Mouse (Mus musculus): ENCODE results near the gene Fam122c. TPM values are rescaled to one million over a fixed set of nuclear protein-coding genes. Genes with fewer than 3 reads are reported as not detected.

Fam122c gene
- polyA plus RNA-seq, 1 experiment from 2014 or later: not detected

- DNase-seq (ENCODE audit: low spot score): peak; percentile 44
- H3K9ac ChIP-seq (ENCODE audit: low read length): no peak overlapping the region
- H3K4me3 ChIP-seq (ENCODE audit: low read depth, low read length): no peak overlapping the region
- no peaks in the 10 kb centered on the region for H3K9me3 ChIP-seq (ENCODE audit: control insufficient read depth, low read length)
- no peaks in the 10 kb centered on the region for H3K36me3 ChIP-seq (ENCODE audit: control insufficient read depth, insufficient read depth, low read length)
- 76% methylated on average over 2 of the region's 2 CpGs for WGBS
- no peak overlapping the region for H3K27ac ChIP-seq (ENCODE audit: low read depth, low read length)
- H3K4me1 ChIP-seq (ENCODE audit: control insufficient read depth, insufficient read depth, low read length): no peaks in the 10 kb centered on the region
- no peak overlapping the region for H3K4me2 ChIP-seq (ENCODE audit: low read depth)
- ATAC-seq (ENCODE audit: insufficient read depth, low FRiP score, low TSS enrichment): no peak
- no peaks in the 10 kb centered on the region for H3K27me3 ChIP-seq (ENCODE audit: control insufficient read depth, insufficient read depth, low read length)
Measured at GRCm38 (mm10) chrX:53341531-53341930, 68.3 kb downstream of the Fam122c start.

GRCm38 (mm10) chrX:53348374-53348773 lies 75.2 kb downstream of the Fam122c start:
- H3K9me3 ChIP-seq (ENCODE audit: control insufficient read depth, low read length): no peaks in the 10 kb centered on the region
- H3K36me3 ChIP-seq (ENCODE audit: control insufficient read depth, insufficient read depth, low read length): no peaks in the 10 kb centered on the region
- H3K4me1 ChIP-seq (ENCODE audit: control insufficient read depth, insufficient read depth, low read length): no peaks in the 10 kb centered on the region
- no peak overlapping the region for H3K4me2 ChIP-seq (ENCODE audit: low read depth)
- H3K9ac ChIP-seq (ENCODE audit: low read length): no peak overlapping the region
- ATAC-seq (ENCODE audit: insufficient read depth, low FRiP score, low TSS enrichment) (no peak), DNase-seq (ENCODE audit: low spot score) (no peak)
- WGBS: 84% methylated on average over 4 of the region's 4 CpGs
- H3K27ac ChIP-seq (ENCODE audit: low read depth, low read length): no peak overlapping the region
- no peak overlapping the region for H3K4me3 ChIP-seq (ENCODE audit: low read depth, low read length)
- H3K27me3 ChIP-seq (ENCODE audit: control insufficient read depth, insufficient read depth, low read length): no peaks in the 10 kb centered on the region

- no peak for ATAC-seq (ENCODE audit: insufficient read depth, low FRiP score, low TSS enrichment)
- Histone ChIP-seq H3K4me1 (ENCODE audit: control insufficient read depth, insufficient read depth, low read length) (no peaks in the 10 kb centered on the region), H3K4me2 (ENCODE audit: low read depth) (no peak overlapping the region)
Measured at GRCm38 (mm10) chrX:53364668-53365383, 91.6 kb downstream of the Fam122c start.

GRCm38 (mm10) chrX:53369534-53370365 lies 96.5 kb downstream of the Fam122c start:
- 16% methylated on average over 25 of the region's 25 CpGs for WGBS
- peak; percentile 81 for ATAC-seq (ENCODE audit: insufficient read depth, low FRiP score, low TSS enrichment)

More at GRCm38 (mm10) chrX:53364668-53365383, 91.6 kb downstream of the Fam122c start:
- H3K27ac ChIP-seq (ENCODE audit: low read depth, low read length): no peak overlapping the region
- H3K9me3 ChIP-seq (ENCODE audit: control insufficient read depth, low read length): no peaks in the 10 kb centered on the region
- DNase-seq (ENCODE audit: low spot score): no peak
- H3K4me3 ChIP-seq (ENCODE audit: low read depth, low read length): no peak overlapping the region
- no peak overlapping the region for H3K9ac ChIP-seq (ENCODE audit: low read length)
- no peaks in the 10 kb centered on the region for H3K36me3 ChIP-seq (ENCODE audit: control insufficient read depth, insufficient read depth, low read length)
- H3K27me3 ChIP-seq (ENCODE audit: control insufficient read depth, insufficient read depth, low read length): no peaks in the 10 kb centered on the region
- 54% methylated on average over 7 of the region's 7 CpGs for WGBS

GRCm38 (mm10) chrX:53370366-53370740 lies 97.1 kb downstream of the Fam122c start, which contains the start of gene Mospd1:
TSS of gene Mospd1 (minus strand) at chrX:53370502.
- DNase-seq (ENCODE audit: low spot score) (peak; percentile 85), ATAC-seq (ENCODE audit: insufficient read depth, low FRiP score, low TSS enrichment) (peak; percentile 97)
- H3K9me3 ChIP-seq (ENCODE audit: control insufficient read depth, low read length): no peaks in the 10 kb centered on the region
- peak within 1 kb of the TSS; percentile 73 for H3K27ac ChIP-seq (ENCODE audit: low read depth, low read length)
- no peaks in the 10 kb centered on the region for H3K4me1 ChIP-seq (ENCODE audit: control insufficient read depth, insufficient read depth, low read length)
- H3K36me3 ChIP-seq (ENCODE audit: control insufficient read depth, insufficient read depth, low read length): no peaks in the 10 kb centered on the region
- H3K27me3 ChIP-seq (ENCODE audit: control insufficient read depth, insufficient read depth, low read length): no peaks in the 10 kb centered on the region
- H3K4me3 ChIP-seq (ENCODE audit: low read depth, low read length): peak within 1 kb of the TSS; percentile 51
- H3K4me2 ChIP-seq (ENCODE audit: low read depth): peak within 1 kb of the TSS; percentile 51
- H3K9ac ChIP-seq (ENCODE audit: low read length): peak within 1 kb of the TSS; percentile 72
- 18% methylated on average over 10 of the region's 15 CpGs for WGBS

More at GRCm38 (mm10) chrX:53369534-53370365, 96.5 kb downstream of the Fam122c start:
- Histone ChIP-seq H3K4me3 (ENCODE audit: low read depth, low read length) (peak overlapping the region; percentile 51), H3K27ac (ENCODE audit: low read depth, low read length) (peak overlapping the region; percentile 73), H3K9me3 (ENCODE audit: control insufficient read depth, low read length) (no peaks in the 10 kb centered on the region), H3K4me2 (ENCODE audit: low read depth) (peak overlapping the region; percentile 51), H3K27me3 (ENCODE audit: control insufficient read depth, insufficient read depth, low read length) (no peaks in the 10 kb centered on the region), H3K4me1 (ENCODE audit: control insufficient read depth, insufficient read depth, low read length) (no peaks in the 10 kb centered on the region), H3K36me3 (ENCODE audit: control insufficient read depth, insufficient read depth, low read length) (no peaks in the 10 kb centered on the region), H3K9ac (ENCODE audit: low read length) (peak overlapping the region; percentile 72)
- peak; percentile 53 for DNase-seq (ENCODE audit: low spot score)

Other genes starting within 250 kb of the Fam122c start
- gene Plac1, start 33.3 kb upstream of the Fam122c start, polyA plus RNA-seq (2014; fragmentation: Nextera tagmentation; extraction: Ambion mirVana): 2.6 and 3.7 TPM in 2 replicates
- 8.4 and 10.6 TPM in 2 replicates for gene Fam122b, start 3.6 kb upstream of the Fam122c start, polyA plus RNA-seq (2014; fragmentation: Nextera tagmentation; extraction: Ambion mirVana)
- gene Mospd1, start 97.1 kb downstream of the Fam122c start, polyA plus RNA-seq (2014; fragmentation: Nextera tagmentation; extraction: Ambion mirVana): 62.2 and 63.4 TPM in 2 replicates
- not detected in 2 replicates for gene Etd, start 161.5 kb downstream of the Fam122c start, polyA plus RNA-seq (2014; fragmentation: Nextera tagmentation; extraction: Ambion mirVana)

Measured in neural tube, embryonic 11.5 days (tissue).